Mouse (Mus musculus) olfactory bulb, adult 2 months (tissue): ENCODE data around the gene Golgb1. TPM values are rescaled to one million over a fixed set of nuclear protein-coding genes. Genes with fewer than 3 reads are reported as not detected.

ENCODE experiments used
- H3K27ac ChIP-seq: fragments of 200-500 bp; 2 replicates; pipeline ENCODE4 v1.5.1; 2012; ENCODE audit warnings: low read depth, low read length; ENCODE audit not compliant: insufficient read depth
- H3K4me1 ChIP-seq: fragments of 200-500 bp; 2 replicates; pipeline ENCODE4 v1.6.1; 2012; ENCODE audit warnings: low read length; ENCODE audit not compliant: control insufficient read depth, insufficient read depth
- H3K4me3 ChIP-seq: fragments of 200-500 bp; 2 replicates; pipeline ENCODE4 v1.5.1; 2012; ENCODE audit warnings: mild to moderate bottlenecking, low read depth, low read length, moderate library complexity; ENCODE audit not compliant: insufficient read depth
- CTCF ChIP-seq: fragments of 200-500 bp; IDR thresholded peaks from 2 replicates; pipeline ENCODE4 v1.5.1; 2012; ENCODE audit warnings: low read depth, mild to moderate bottlenecking, low read length, moderate library complexity; ENCODE audit not compliant: insufficient read depth
- POLR2A ChIP-seq: fragments of 200-500 bp; IDR thresholded peaks from 2 replicates; pipeline ENCODE4 v1.6.1; 2012; ENCODE audit warnings: mild to moderate bottlenecking, low read depth, low read length, moderate library complexity; ENCODE audit not compliant: insufficient read depth
- WGBS: fragments of 180-500 bp; shearing (Covaris S2); methylation state at CpG from one replicate; pipeline ENCODE4 v1.1.7; 2018; 5-methylcytosine and 5-hydroxymethylcytosine counted together
- polyA plus RNA-seq: library from polyadenylated mRNA; stranded (reverse); fragments of >200 nt; gene quantifications from 2 replicates; pipeline ENCODE4 v1.2.4, GENCODE M21; 2012; ENCODE audit warnings: low replicate concordance; ENCODE audit not compliant: missing spikeins, insufficient read depth, insufficient read length

The Golgb1 gene
- polyA plus RNA-seq, 1 experiment, result 36.6 TPM

DNA sequence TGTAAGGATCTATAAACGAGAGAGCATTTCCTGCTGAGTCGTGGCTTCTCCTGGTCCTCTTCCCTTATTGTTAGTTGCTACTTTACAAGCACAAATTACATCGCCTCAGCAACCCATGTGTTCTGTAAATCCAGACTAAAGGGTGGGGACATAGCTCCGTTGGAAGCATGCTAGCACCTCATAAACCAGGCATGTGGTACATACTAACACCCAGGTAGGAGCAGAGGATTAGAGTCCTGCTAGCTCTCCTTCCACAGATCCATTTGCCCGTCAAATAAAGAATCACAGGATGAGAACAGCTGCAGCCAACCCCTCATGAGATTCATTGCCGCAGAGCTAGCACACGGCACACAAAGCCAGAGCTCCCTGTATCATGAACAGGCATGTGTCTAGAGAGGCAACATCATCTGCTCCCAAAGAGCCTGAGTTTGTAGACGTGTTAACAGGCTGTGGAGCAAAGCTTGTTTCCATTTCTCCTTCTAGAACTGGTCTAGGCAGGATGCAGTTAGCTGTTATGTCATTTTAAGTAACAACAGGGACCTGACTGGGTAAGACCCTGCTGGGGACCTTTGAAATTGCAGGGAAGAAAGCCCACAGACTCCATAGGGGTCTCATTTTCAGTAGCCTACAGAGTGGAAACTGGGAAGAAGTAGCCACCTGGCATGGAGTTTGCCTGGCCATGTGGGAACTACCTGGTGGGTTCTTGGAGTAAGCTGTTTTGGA is 74.8 kb downstream of the Golgb1 start:
- no peak for TF ChIP-seq POLR2A
- no peak for TF ChIP-seq CTCF
- Histone ChIP-seq H3K27ac (no peak overlapping the region), H3K4me3 (no peak overlapping the region), H3K4me1 (no peaks in the 10 kb centered on the region)
- WGBS, result 36% methylated on average over 8 of the region's 8 CpGs

GRCm38 (mm10) chr16:36951029-36951428 is 76.1 kb downstream of the Golgb1 start:
- Histone ChIP-seq H3K27ac (no peak overlapping the region), H3K4me3 (no peak overlapping the region), H3K4me1 (no peaks in the 10 kb centered on the region)
- TF ChIP-seq POLR2A, result no peak
- TF ChIP-seq CTCF, result no peak
- WGBS, result 46% methylated on average over 4 of the region's 4 CpGs

DNA sequence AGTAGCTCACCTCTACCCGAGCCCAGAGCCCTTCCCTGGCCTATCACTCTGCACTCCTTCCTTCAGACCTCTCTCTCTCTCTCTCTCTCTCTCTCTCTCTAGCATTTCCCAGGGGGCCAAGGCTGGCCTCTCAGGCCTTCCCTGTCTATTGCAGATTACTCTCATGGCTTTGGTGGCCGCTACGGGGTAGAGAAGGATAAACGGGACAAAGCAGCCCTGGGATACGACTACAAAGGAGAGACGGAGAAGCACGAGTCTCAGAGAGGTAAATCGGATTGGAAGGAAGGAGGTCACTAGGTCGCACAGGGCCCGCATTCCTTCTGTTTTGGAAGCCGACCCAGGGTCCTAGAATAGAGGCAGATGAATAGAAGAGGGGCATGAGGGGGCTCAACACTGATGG is 80.2 kb downstream of the Golgb1 start:
- 53% methylated on average over 11 of the region's 11 CpGs for WGBS
- Histone ChIP-seq H3K4me3 (no peak overlapping the region), H3K4me1 (no peaks in the 10 kb centered on the region), H3K27ac (no peak overlapping the region)
- no peak for TF ChIP-seq POLR2A
- no peak for TF ChIP-seq CTCF

GRCm38 (mm10) chr16:36963415-36963814 is 88.5 kb downstream of the Golgb1 start:
- TF ChIP-seq CTCF (no peak), POLR2A (no peak)
- Histone ChIP-seq H3K27ac (no peak overlapping the region), H3K4me3 (no peak overlapping the region), H3K4me1 (no peaks in the 10 kb centered on the region)
- WGBS, result 82% methylated on average over 4 of the region's 4 CpGs

DNA sequence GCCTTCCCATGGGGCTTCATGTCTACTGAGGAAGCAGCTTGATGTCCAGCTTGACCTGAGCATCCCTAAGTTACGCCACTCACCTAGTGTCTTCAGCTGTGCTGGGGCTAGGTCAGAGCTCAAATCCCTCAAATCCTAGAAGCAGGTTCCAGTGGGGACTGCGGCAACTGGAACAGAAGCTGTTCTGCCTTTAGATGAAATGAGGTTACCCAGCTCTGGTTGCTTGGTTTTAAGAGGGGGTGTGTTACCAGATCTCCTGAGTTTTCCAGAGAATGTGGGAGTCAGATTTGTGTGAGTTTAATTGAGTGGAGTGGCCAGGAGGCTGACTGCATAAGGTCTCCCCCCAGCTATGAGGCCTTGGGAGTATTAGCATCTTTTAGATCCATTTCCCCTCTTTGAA is 104.2 kb downstream of the Golgb1 start:
- WGBS, result 96% methylated on average over 2 of the region's 2 CpGs
- Histone ChIP-seq H3K4me3 (no peak overlapping the region), H3K27ac (no peak overlapping the region), H3K4me1 (no peaks in the 10 kb centered on the region)
- TF ChIP-seq POLR2A, result no peak
- TF ChIP-seq CTCF, result no peak

Other genes with a start within 250 kb of the Golgb1 start
- gene Cd86, start 209.1 kb upstream of the Golgb1 start, polyA plus RNA-seq, result not detected in 2 replicates
- gene Ildr1, start 181.2 kb upstream of the Golgb1 start, polyA plus RNA-seq, result not detected in 2 replicates
- not detected in 2 replicates for gene Slc15a2, start 90.2 kb upstream of the Golgb1 start, polyA plus RNA-seq
- not detected in 2 replicates for gene Iqcb1, start 46.8 kb upstream of the Golgb1 start, polyA plus RNA-seq
- gene Eaf2, start 137 bp upstream of the Golgb1 start, polyA plus RNA-seq, result not detected in 2 replicates
- gene Hcls1, start 59.8 kb downstream of the Golgb1 start, polyA plus RNA-seq, result 152 TPM in 1 of 2 replicates, not detected in the other
- not detected in 2 replicates for gene Fbxo40, start 115.3 kb downstream of the Golgb1 start, polyA plus RNA-seq
- gene Polq, start 136.6 kb downstream of the Golgb1 start, polyA plus RNA-seq, result not detected in 2 replicates